Mouse (Mus musculus): ENCODE measurements around the gene Ppef1. TPM values are rescaled to one million over a fixed set of nuclear protein-coding genes. Genes with fewer than 3 reads are reported as not detected.
"Not testable (repeated sequence)": the region's sequence is repeated elsewhere in the genome, so short reads cannot be mapped to it uniquely, and the experiment has no call there.

Ppef1 gene
- not detected in 3 replicates for total RNA-seq (2017)

DNA sequence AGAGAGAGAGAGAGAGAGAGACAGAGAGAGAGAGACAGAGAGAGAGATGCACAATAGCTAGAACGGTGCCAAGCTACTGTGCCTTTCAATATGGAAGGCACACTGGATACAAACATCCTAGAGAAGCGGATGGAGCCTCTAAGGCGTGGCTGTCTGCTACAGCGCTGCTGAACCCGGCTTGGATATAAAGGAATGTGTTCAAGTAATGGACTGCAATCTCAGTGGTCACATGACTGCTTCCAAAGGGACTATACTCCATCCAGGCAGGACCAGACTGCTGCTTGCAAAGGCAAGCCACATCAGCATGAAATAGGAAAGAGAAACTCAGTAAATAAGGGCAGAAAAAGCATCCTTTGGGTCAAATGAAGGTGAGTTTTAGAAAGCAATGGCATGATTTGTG is at the start of gene Ppef1:
Gene Ppef1 (minus strand): TSS at position 116 of the 400 bp plus-strand sequence.
- ATAC-seq (replicated peaks; ENCODE audit: insufficient number of reproducible peaks, low FRiP score, low TSS enrichment, poor library complexity, severe bottlenecking) = no peak

DNA sequence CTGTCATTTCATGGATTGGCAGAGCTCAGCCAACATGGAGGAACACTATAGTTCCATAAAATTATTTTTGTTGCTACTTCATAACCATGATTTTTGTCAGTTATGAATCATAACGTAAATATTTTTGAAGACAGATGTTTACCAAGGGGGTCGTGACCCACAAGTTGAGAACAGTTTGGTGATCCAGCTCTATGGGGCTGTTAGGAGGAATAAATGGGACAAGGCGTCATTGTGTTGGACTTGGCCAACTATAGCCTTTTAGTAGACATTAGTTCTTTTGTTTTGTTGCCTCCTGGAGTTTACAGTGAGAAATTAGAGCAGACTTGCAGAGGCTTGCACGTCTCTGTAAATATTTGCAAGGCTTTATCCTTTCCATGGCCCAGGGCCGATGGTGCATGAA is 46.7 kb upstream of the Ppef1 start:
- no peak for ATAC-seq (replicated peaks; ENCODE audit: insufficient number of reproducible peaks, low FRiP score, low TSS enrichment, poor library complexity, severe bottlenecking)

DNA sequence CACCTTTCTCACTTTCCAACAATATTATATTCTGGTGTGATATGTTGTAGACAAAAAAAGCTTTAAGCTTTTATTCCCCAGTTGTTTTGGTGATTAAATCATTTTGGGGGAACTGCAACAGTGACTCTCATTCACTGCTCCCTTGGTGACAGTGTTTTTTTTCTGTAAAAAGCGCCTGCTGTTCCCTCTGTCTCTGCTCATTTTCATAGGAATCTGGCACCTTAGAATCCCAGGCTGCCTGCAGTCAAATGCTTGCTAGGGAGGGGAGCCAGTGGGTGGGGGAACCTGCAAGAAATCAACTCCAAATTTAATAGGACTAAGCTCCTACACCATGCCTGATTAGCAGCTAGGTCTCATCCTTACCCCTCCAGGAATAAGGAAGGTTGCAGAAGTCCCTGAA is 37.5 kb upstream of the Ppef1 start:
- no peak for ATAC-seq (replicated peaks; ENCODE audit: insufficient number of reproducible peaks, low FRiP score, low TSS enrichment, poor library complexity, severe bottlenecking)

DNA sequence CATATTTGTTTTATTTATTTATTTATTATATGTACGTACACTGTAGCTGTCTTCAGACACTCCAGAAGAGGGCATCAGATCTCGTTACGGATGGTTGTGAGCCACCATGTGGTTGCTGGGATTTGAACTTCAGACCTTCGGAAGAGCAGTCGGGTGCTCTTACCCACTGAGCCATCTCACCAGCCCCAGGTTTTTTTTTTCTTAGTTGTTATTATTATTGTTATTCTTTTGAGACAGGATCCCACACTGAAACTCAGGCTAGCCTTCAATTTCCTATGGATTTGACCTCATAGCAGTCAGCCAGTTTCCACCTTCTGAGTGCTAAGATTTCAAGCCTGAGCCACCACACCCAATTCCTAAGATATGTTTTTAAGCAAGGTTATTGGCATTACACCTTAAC is 34.1 kb upstream of the Ppef1 start:
- not testable (repeated sequence) for ATAC-seq (replicated peaks; ENCODE audit: insufficient number of reproducible peaks, low FRiP score, low TSS enrichment, poor library complexity, severe bottlenecking)

DNA sequence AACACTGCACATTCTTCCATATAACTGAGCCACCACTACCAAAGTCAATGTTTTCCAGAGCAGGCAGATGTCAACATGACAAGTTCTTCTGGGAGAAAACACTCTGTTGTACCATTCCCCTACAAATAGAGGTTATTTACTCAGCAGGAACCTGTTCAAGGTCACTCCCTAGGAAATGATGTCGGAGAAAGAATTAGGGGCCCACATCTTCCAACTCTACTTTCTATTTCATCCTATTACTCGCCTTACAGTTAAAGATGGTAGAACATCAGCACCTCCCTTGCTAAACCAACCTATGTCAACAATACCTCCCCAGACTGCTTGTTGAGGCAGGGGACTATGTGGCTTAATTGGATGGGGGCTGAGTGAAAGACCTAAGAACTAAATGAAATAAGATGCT is 32.1 kb upstream of the Ppef1 start, which contains the start of gene Rs1:
Gene Rs1 (plus strand): TSS at position 301 of the 400 bp plus-strand sequence.
- ATAC-seq (replicated peaks; ENCODE audit: insufficient number of reproducible peaks, low FRiP score, low TSS enrichment, poor library complexity, severe bottlenecking) = no peak

DNA sequence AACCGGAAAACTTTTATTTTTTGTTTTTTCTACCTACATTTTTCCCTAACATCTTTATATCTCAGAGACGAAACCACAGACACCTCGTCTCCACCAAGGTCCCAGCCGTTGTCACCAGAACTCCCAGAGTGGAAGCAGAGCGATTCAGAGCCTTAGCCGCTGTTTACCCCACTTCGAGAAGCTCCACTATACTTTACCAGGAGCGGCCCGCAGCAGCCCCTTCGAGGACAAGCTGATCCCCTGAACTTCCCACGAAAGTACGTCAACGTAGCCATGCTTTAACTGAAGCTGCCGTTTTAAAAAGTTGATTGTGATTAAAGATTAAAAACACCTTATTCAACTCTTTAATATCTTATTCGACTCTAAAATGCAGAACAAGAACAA is 30.7 kb upstream of the Ppef1 start:
- no peak for ATAC-seq (replicated peaks; ENCODE audit: insufficient number of reproducible peaks, low FRiP score, low TSS enrichment, poor library complexity, severe bottlenecking)

DNA sequence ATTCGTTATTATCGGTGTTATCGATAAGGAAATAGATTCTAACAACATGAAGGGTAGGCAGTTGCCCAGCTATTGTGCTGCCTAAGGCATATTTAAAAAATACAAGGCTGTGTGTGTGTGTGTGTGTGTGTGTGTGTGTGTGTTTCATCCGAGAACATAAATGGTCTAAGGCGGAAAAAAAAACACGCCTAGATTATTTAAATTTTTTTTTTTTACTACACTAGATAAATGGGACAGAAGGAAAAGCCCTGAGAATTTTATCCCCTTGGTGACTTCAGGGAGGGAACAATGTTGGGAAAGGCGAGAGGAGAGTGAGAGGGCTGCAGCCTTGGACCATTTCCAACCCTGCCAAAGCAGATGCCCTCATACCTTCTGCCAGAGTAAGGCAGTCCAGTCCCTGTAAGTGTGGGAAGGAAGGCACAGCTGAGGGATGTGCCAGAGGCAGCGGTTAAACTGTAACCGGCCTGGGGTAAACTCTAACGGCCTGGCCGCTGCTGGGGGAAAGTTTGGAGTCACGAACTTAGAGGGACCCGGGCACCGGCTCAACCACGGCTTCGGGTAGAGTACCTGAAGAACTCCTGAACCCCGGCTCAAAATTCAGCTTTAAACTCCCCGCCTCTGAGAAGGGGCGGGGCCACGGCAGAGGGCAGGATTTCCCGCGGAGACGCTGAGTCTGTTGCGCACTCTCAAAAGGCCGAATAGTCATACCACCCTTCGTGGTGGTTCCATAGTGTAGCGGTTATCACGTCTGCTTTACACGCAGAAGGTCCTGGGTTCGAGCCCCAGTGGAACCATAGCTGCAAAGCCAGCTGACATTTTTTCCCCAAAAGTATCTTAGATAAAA is 30.0 kb upstream of the Ppef1 start:
- ATAC-seq (replicated peaks; ENCODE audit: insufficient number of reproducible peaks, low FRiP score, low TSS enrichment, poor library complexity, severe bottlenecking) = peak; percentile 98

DNA sequence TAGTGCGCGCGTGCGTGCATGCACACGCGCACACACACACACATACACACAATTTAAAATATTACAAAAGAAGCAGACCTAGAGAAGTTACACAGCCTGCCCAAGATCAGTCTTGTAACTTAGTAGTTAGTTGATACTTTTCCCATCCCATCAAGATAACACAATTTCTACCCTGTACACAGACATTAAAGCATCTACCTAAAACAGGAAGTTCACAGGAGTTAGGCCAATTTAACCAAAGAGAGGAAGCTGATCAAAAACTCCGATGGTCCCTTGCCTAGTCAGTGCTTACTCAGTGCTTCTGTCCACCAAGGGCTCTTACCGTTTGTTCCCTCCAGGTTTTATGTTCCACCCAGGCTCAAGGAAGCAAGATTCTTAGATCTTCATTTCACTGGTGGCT is 15.2 kb upstream of the Ppef1 start:
- ATAC-seq (replicated peaks; ENCODE audit: insufficient number of reproducible peaks, low FRiP score, low TSS enrichment, poor library complexity, severe bottlenecking) = no peak

DNA sequence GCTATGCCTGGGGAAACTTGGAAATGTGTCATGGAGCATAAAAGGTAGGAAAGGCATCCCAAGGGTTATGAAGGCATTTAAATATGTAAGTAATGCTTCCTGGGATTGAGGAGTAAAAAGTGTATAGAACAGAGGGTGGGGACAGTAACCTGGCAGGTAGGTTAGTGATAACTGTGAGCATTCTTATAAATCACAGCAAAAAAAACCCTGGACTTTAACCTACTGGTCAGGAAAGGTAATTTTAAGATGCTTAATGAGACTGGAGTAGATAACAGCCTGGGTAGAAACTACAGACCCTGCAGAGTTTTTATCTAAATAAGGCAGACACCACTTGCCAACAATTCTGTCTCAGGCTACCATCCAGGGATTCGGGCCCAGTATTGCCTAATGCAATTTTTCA is 13.1 kb upstream of the Ppef1 start:
- no peak for ATAC-seq (replicated peaks; ENCODE audit: insufficient number of reproducible peaks, low FRiP score, low TSS enrichment, poor library complexity, severe bottlenecking)

DNA sequence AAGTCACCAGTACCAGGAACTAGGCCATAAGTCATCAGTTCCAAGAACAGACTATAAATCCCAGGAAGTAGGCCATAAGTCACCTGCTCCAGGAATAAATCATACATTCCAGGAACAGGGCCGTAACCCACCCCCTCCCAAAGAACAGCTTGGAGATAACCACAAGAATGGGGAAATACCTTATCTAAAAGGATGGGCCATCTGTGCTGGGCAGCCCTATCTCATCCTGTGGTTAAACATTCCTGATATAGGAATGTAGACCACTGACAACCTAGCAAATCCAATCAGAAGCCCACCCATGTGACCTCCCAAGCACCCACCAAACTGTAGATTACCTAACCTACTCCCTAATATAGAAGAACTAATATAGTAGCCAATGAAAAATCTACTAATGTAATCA is 9.8 kb upstream of the Ppef1 start:
- no peak for ATAC-seq (replicated peaks; ENCODE audit: insufficient number of reproducible peaks, low FRiP score, low TSS enrichment, poor library complexity, severe bottlenecking)

DNA sequence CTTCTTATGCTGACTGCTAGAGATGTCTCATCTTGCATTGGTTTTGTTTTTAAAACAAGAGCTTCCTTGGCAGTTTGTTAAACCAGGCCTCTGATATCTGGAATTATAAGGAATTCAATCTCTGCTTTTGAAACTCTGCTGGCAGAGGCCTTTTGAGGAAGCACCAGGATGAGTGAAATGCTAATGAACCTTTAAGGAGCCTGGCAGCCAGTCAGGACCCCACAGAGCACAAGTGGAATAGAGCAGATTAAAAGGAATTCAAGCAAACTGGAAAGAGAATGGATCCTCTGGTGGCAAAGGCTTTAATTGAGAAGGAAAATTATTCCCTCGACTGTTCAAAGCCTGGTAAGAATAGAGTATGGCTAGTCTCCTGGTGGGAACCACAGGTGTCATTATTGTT is 36.4 kb downstream of the Ppef1 start:
- no peak for ATAC-seq (replicated peaks; ENCODE audit: insufficient number of reproducible peaks, low FRiP score, low TSS enrichment, poor library complexity, severe bottlenecking)

DNA sequence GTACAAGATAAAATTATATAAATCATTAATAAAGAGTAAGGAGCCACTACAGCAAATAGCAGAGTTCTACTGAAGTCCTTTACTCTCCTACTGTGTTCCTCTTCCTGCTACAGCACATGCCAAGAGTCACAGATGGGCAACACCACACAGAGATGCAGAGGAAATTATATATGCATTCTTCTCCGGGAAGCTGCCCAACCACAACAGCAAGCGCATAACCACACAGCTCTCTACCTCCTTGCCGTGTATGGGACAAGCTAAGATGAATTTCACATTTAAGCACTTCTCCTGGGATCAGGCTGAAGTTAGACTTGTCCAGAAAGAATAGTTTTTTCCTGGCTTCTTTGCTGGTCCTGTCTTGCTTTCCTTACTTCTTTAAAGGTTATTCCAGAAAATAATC is 44.0 kb downstream of the Ppef1 start:
- ATAC-seq (replicated peaks; ENCODE audit: insufficient number of reproducible peaks, low FRiP score, low TSS enrichment, poor library complexity, severe bottlenecking) = no peak

DNA sequence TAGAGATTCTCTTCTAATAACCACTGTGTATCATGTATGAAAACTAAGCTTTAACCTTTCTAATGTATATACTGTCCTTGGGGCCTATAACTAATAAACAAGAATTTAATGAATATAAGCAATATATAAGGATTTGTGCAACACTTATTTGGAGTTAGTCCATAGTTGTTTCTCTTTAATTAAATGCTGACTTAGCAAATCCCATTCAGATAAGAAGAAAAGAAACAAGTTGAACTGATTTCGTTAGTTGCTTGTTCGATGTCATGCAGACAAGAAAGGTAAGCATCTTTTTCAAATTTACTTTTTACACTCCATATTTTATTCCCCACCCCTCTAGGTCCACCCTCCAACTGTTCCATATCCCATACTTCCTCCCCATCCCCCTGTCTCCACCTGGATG is 45.5 kb downstream of the Ppef1 start:
- ATAC-seq (replicated peaks; ENCODE audit: insufficient number of reproducible peaks, low FRiP score, low TSS enrichment, poor library complexity, severe bottlenecking) = no peak

DNA sequence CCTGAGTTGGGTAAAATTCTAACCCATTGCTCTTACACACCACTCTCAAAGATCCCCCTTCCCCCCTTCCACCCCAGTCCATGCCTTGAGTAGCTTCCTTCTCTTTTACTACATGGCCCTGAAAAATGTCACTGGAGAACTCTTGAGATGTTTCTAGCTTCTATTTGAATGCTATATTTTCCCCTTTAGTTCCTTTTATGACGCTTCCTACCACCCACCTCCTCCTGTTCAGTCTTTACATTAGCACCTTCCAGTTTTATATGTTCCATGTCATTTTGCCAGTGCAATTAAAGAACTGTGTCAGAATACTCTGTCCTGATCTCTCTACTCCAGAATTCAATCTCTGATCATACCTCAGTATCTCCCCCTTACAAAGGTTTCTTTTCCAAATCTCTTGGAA is 65.6 kb downstream of the Ppef1 start:
- no peak for ATAC-seq (replicated peaks; ENCODE audit: insufficient number of reproducible peaks, low FRiP score, low TSS enrichment, poor library complexity, severe bottlenecking)

DNA sequence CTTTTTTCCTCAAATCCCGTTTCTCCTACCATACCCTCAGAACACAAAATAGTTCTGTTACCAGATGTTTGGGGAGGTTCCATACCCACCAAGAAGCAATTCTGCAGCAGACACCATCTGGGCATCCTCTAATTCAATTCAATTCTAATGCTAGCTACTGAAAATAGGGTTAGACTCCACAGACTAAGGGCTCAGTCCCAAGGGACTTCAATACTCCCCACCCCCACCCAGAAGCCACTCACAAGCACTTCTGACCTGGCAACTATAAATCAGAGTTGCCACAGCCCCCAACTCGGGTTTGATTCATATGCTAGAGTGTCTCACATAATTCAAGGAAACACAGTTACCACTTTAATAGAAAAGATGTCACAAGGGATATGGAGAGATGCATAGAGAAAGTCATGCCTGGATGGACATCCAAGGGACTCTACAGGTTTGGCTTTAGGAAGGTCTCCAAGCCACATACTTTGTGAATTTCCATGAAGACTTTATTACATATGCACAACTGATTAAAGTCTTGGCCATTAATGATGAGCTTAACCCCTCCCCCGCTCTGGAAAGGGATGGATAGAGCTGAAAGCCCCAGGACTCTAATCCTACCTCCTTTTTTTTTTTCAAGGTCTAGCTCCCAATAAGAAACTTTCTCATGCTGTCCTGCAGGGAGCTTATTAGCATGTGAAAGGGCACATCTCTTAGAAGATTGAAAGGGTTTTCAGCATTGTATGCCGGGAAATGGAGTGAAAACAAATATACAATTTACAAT is 124.5 kb downstream of the Ppef1 start:
- no peak for ATAC-seq (replicated peaks; ENCODE audit: insufficient number of reproducible peaks, low FRiP score, low TSS enrichment, poor library complexity, severe bottlenecking)

DNA sequence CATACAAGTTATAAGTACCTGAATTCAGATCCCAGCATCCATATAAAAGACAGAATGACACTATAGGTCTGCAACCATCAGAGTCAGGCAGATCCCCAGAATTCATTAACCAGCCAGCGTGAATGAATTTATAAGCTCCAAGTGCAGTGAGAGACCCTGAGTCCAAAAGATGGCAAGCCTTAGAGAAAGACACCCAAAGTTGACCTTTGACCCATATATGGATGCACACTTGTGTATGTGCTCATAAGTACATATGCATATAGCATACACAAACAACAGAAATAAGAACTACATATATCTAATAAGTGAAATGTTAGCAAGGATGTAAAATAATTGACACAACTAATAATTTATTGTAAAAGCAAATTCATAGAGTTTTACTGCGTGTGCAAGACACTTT is 125.1 kb downstream of the Ppef1 start:
- ATAC-seq (replicated peaks; ENCODE audit: insufficient number of reproducible peaks, low FRiP score, low TSS enrichment, poor library complexity, severe bottlenecking) = no peak

DNA sequence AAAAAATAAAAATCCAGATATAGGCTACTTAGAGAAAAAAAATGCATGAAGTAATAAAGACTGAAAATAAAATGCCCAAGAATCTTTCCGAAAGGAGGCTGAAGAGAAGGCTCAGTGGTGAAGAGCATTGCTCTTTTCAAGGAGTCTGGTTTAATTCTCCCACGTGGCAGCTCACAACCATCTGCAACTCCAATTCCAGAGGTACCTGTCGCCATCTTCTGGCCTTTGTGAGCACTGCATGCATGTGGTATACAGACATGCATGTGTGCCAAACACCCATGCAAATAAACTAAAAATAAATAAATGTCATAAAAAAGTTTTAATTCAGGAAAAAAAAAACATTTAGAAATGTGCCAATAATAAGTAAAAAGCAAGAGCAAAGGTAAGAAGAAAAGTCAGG is 125.7 kb downstream of the Ppef1 start:
- ATAC-seq (replicated peaks; ENCODE audit: insufficient number of reproducible peaks, low FRiP score, low TSS enrichment, poor library complexity, severe bottlenecking) = no peak

DNA sequence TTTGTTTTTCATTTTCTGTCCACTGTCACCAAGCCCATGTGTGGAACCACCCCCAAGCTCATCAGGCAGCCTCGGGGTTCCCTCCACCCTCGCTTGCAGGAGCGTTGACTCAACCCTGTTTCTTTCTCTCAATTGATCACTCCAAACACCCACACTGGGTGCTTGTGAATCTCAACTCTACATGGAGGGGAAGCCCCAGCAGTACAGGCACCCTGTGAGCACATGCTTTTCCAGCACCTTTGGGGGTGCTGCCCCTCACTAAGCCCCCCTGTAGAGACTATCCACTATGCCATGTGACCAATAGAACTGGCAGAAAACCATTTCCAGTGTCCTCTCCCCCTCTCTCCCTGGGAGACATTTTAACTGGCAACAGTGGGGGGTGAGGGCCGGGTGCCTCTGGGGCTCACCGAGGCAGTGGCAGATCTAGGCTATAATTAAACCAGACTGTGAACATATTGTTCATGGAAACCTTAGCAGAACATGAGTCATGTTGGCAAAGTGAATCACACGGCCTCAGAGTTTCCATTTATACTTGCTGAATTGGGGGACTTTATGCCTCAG is 131.5 kb downstream of the Ppef1 start:
- ATAC-seq (replicated peaks; ENCODE audit: insufficient number of reproducible peaks, low FRiP score, low TSS enrichment, poor library complexity, severe bottlenecking) = no peak

DNA sequence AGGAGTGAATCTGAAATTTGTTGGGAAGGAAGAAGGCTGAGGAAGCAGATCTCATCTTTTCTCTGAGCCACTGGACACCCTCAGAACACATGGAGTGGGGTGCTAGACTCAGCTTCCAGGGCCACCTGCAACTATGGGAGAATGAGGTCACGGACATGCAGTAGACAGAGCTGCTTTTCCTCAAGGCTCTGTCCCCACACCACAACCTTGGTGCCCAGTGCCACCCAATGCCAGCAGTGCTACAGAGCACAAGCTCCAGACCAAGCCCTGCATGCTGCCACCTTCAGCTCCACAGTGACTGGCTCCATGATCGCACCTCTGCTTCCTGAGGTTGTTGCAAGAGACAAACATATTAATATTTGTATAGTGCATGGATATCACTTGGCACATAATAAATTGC is 132.2 kb downstream of the Ppef1 start:
- no peak for ATAC-seq (replicated peaks; ENCODE audit: insufficient number of reproducible peaks, low FRiP score, low TSS enrichment, poor library complexity, severe bottlenecking)

DNA sequence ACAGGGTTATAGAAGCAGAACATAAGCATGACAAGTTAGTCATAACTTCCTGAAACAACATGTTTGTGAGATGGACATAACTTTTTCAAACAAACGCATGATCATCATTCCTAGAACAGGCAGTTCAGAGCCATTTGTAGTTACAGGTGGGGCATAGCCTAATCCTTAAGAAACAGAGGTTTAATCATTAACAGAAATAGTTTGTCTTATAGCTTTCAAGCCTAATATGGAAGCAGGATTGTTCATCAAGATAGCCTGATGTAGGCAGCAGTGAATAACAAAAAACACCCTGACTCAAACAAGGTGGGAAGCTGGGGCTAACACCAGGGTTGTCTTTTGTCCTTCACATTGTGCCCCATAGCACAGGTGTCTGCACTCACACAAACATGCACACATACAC is 132.8 kb downstream of the Ppef1 start:
- ATAC-seq (replicated peaks; ENCODE audit: insufficient number of reproducible peaks, low FRiP score, low TSS enrichment, poor library complexity, severe bottlenecking) = no peak
